Mouse (Mus musculus) layer of hippocampus, postnatal 36 days (tissue): ENCODE results near the gene Pld2. TPM values are rescaled to one million over a fixed set of nuclear protein-coding genes. Genes with fewer than 3 reads are reported as not detected.

Experiments
- total RNA-seq, 2 experiments: library from RNA; stranded (reverse); gene quantifications; 2 replicates each; pipeline ENCODE4 v1.2.3; 2021

Gene Pld2
- total RNA-seq, 2 experiments from 2014 or later: 17.5 to 17.7 TPM

Other genes with a start within 250 kb of the Pld2 start
- not detected for gene Alox12e, start 217.4 kb upstream of the Pld2 start, total RNA-seq
- not detected for gene Alox15, start 188.0 kb upstream of the Pld2 start, total RNA-seq
- 10 to 100 TPM; 33.3 to 36.2 TPM for gene Pelp1, start 130.0 kb upstream of the Pld2 start, total RNA-seq
- 100 to 1,000 TPM; 103 to 112 TPM for gene Arrb2, start 107.4 kb upstream of the Pld2 start, total RNA-seq
- 10 to 100 TPM; 13.2 to 17.3 TPM for gene Med11, start 88.1 kb upstream of the Pld2 start, total RNA-seq
- gene Zmynd15, start 80.6 kb upstream of the Pld2 start, total RNA-seq: under 1 TPM; 0.25 to 0.46 TPM
- under 1 TPM; 0.68 to 0.97 TPM for gene Cxcl16, start 80.1 kb upstream of the Pld2 start, total RNA-seq
- gene Tm4sf5, start 34.8 kb upstream of the Pld2 start, total RNA-seq: not detected
- gene Vmo1, start 25.4 kb upstream of the Pld2 start, total RNA-seq: not detected
- gene Gltpd2, start 20.9 kb upstream of the Pld2 start, total RNA-seq: not detected
- 100 to 1,000 TPM; 174 to 193 TPM for gene Psmb6, start 14.7 kb upstream of the Pld2 start, total RNA-seq
- not detected for gene Gm40193, start 7.1 kb upstream of the Pld2 start, total RNA-seq
- gene Mink1, start 22.8 kb downstream of the Pld2 start, total RNA-seq: 100 to 1,000 TPM; 448 to 494 TPM
- 1 to 10 TPM; 1.2 to 1.7 TPM for gene 4930544D05Rik, start 75.8 kb downstream of the Pld2 start, total RNA-seq
- not detected for gene Chrne, start 79.2 kb downstream of the Pld2 start, total RNA-seq
- not detected for gene Gp1ba, start 99.1 kb downstream of the Pld2 start, total RNA-seq
- gene Rnf167, start 107.2 kb downstream of the Pld2 start, total RNA-seq: 10 to 100 TPM; 85.6 to 88.0 TPM
- 100 to 1,000 TPM; 115 to 119 TPM for gene Slc25a11, start 107.4 kb downstream of the Pld2 start, total RNA-seq
- 100 to 1,000 TPM; 346 to 373 TPM for gene Pfn1, start 114.6 kb downstream of the Pld2 start, total RNA-seq
- 1 to 10 TPM; 5.2 to 7.4 TPM for gene Eno3, start 117.1 kb downstream of the Pld2 start, total RNA-seq
- gene Spag7, start 129.4 kb downstream of the Pld2 start, total RNA-seq: 10 to 100 TPM; 48.2 to 50.8 TPM
- 100 to 1,000 TPM; 362 to 388 TPM for gene Camta2, start 148.0 kb downstream of the Pld2 start, total RNA-seq
- gene Inca1, start 160.1 kb downstream of the Pld2 start, total RNA-seq: 1 to 10 TPM; 3.0 to 3.5 TPM
- gene Kif1c, start 160.5 kb downstream of the Pld2 start, total RNA-seq: 10 to 100 TPM; 75.2 to 83.8 TPM
- 10 to 100 TPM; 21.9 to 23.2 TPM for gene Zfp3, start 224.1 kb downstream of the Pld2 start, total RNA-seq